Mouse (Mus musculus) heart, embryonic 12.5 days (tissue): Measurements from ENCODE around the gene Foxn1. TPM values are rescaled to one million over a fixed set of nuclear protein-coding genes. Genes with fewer than 3 reads are reported as not detected.

Experiments
- ATAC-seq: fragments of 200-750 bp; cut with Nextera tagmentation; 2 replicates; pipeline ENCODE4 v1.8.0; 2017; ENCODE audit warnings: moderate TSS enrichment, moderate library complexity; ENCODE audit not compliant: insufficient number of reproducible peaks, low FRiP score
- H3K27ac ChIP-seq: fragments of 300-500 bp; sonication (generic); 2 replicates; pipeline ENCODE4 v1.5.1; 2016; ENCODE audit warnings: mild to moderate bottlenecking, moderate library complexity; ENCODE audit not compliant: poor library complexity, severe bottlenecking
- H3K27me3 ChIP-seq: fragments of 300-500 bp; sonication (generic); replicated peaks from 2 replicates; pipeline ENCODE4 v1.6.1; 2016; ENCODE audit warnings: mild to moderate bottlenecking, moderate library complexity
- H3K36me3 ChIP-seq: fragments of 300-500 bp; sonication (generic); 2 replicates; pipeline ENCODE4 v1.6.1; 2016; ENCODE audit warnings: mild to moderate bottlenecking, moderate library complexity
- H3K4me1 ChIP-seq: fragments of 300-500 bp; sonication (generic); replicated peaks from 2 replicates; pipeline ENCODE4 v1.6.1; 2016; ENCODE audit warnings: mild to moderate bottlenecking
- H3K4me2 ChIP-seq: fragments of 300-500 bp; sonication (generic); 2 replicates; pipeline ENCODE4 v1.6.1; 2016; ENCODE audit warnings: mild to moderate bottlenecking, moderate library complexity
- H3K4me3 ChIP-seq: fragments of 300-500 bp; sonication (generic); 2 replicates; pipeline ENCODE4 v1.5.1; 2016; ENCODE audit warnings: mild to moderate bottlenecking
- H3K9ac ChIP-seq: fragments of 300-500 bp; sonication (generic); 2 replicates; pipeline ENCODE4 v1.6.1; 2016; ENCODE audit warnings: mild to moderate bottlenecking, moderate library complexity
- H3K9me3 ChIP-seq: fragments of 300-500 bp; sonication (generic); replicated peaks from 2 replicates; pipeline ENCODE4 v1.6.1; 2016; ENCODE audit warnings: mild to moderate bottlenecking, moderate library complexity
- WGBS: fragments of 180-500 bp; shearing (Covaris S2); methylation state at CpG from one replicate; pipeline ENCODE4 v1.1.7; 2016; 5-methylcytosine and 5-hydroxymethylcytosine counted together
- polyA plus RNA-seq: library from polyadenylated mRNA; unstranded; fragments of >200 nt; fragmentation: Nextera tagmentation; extraction: Ambion mirVana; gene quantifications from 2 replicates; pipeline ENCODE4 v1.2.1, GENCODE M21; 2016

Gene Foxn1
- polyA plus RNA-seq, 1 experiment from 2014 or later, result not detected

DNA sequence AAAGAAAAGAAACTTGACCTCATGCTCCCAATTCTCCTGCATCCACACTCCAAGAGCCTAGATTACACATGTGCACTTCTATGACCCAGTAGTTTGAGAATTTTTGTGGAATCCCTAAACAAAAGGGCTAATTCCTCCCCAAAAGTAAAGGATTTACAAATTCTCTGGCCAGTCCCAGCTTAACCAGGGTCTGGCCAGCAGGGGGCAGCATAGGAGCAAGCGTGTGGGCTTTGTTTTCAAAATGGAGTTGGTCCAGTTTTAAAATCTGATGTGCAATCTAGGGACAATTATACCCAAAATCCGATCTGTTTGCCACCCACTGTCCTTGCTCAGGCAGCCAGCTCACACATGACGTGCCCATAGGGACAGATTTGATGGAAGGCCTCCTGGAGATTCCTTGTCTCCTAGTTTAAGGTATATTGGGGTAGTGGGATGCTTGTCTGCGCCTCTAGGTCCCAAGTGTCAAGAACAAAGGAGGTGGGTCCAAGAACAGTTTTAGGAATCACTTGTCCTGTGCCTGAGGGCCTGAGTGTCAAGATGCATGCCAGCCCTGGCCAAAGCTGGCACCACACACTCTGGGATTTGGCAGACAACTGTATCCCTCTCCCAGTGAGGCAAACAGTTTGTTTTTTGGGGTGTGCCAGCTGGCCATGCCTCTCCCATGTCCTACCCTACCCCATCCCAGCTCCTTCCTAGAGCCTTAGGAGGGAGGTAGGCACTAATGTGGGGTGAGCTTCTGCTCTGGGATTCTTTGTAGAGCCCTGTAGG lies 30.7 kb downstream of the Foxn1 start:
- H3K4me2 ChIP-seq, result no peak overlapping the region
- no peak overlapping the region for H3K9ac ChIP-seq
- H3K36me3 ChIP-seq, result no peaks in the 10 kb centered on the region
- no peak overlapping the region for H3K4me3 ChIP-seq
- H3K27ac ChIP-seq, result no peak overlapping the region
- WGBS, result 36% methylated on average over 4 of the region's 4 CpGs
- H3K4me1 ChIP-seq, result no peaks in the 10 kb centered on the region
- no peaks in the 10 kb centered on the region for H3K9me3 ChIP-seq
- H3K27me3 ChIP-seq, result peaks cover 18% of the 10 kb centered on the region
- no peak for ATAC-seq

DNA sequence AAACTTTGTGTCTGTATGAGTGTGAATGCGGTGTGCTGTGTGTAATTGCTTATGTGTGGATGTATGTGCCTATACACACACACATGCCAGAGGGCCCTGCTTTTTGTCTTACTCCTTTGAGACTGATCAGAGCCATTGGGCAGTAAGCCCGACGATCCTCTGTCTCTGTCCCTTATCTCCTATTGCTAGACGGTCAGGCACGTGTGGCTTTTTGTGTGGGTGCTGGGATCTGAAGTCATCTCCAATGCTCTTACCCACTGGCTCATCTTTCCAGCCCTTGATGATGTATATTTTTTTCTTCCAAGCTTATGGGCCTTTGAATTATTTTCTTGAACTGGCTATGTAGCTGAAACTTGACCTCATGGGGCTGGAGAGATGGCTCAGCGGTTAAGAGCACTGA lies 31.5 kb downstream of the Foxn1 start:
- Histone ChIP-seq H3K36me3 (no peaks in the 10 kb centered on the region), H3K27me3 (peaks cover 18% of the 10 kb centered on the region), H3K27ac (no peak overlapping the region), H3K4me1 (peaks cover 3% of the 10 kb centered on the region), H3K9ac (no peak overlapping the region), H3K9me3 (no peaks in the 10 kb centered on the region), H3K4me2 (no peak overlapping the region), H3K4me3 (no peak overlapping the region)
- no peak for ATAC-seq
- 52% methylated on average over 6 of the region's 6 CpGs for WGBS

DNA sequence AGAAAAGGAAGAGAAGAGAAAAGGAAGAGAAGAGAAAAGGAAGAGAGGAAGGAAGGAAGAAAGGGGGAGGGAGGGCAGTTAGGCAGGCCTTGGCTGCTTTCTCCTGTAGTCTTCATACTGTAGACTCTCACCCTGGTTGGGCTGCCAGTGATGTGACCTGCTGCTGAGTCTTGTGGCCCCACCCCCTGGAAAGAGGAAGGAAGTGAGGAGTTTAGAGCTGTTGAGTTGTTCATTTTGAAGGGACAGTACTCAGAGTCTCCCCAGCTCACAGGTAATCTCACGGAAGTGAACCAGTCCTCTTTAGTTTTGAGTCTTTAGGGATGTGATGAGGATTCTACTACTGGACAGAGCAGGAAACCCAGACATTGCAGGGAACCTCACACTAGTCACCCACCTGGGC lies 33.3 kb downstream of the Foxn1 start:
- Histone ChIP-seq H3K4me1 (peaks cover 14% of the 10 kb centered on the region), H3K9ac (no peak overlapping the region), H3K9me3 (no peaks in the 10 kb centered on the region), H3K27me3 (peaks cover 5% of the 10 kb centered on the region; the same call in 1 of the 2 replicates), H3K27ac (no peak overlapping the region), H3K4me2 (no peak overlapping the region), H3K36me3 (peaks cover 12% of the 10 kb centered on the region), H3K4me3 (no peak overlapping the region)
- 81% methylated on average over 1 of the region's 1 CpGs for WGBS
- no peak for ATAC-seq

DNA sequence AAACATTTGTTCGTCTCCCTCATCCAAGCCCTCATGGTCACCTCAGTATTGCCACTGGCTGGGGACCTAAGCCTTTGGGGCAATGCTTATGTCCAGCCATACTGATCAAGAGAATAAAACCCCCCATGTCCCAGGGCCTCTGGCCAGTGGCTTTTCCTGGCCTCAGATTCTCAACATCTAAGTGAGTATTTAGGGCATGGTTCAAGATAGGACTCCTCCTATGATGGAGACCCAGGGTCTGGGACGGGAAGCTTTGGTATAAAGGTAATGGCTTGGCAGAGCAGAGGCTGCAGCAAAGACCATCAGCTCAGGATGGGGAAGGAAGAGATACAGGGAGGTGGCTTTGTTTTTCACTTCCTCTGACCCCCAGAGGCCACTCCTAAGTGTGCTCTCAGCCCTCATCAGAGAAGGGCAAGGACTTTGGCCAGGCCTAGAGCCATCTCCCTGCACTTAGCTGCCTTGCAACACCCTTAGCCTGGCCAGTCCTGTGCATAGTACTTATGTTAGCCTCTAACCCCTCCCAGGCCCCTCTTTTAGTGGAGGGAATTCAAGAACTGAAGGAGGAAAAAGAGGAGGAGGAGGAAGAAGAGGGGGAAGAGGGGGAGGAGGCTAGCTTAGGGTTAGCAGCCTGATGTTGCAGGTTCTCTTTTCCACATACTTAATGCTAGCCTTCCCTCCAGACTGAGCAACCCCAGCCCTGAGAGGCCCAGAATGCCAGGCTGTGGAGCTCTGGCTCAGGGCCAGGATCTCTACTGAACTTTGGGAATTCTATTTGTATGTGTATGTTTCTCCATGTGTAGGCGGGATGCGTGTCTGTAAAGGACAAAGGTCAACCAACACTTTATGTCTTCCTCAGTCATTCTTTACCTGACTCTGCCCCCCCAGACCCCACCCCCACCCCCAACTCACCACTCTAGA lies 36.7 kb downstream of the Foxn1 start:
- WGBS, result 69% methylated on average over 4 of the region's 4 CpGs
- no peaks in the 10 kb centered on the region for H3K9me3 ChIP-seq
- H3K36me3 ChIP-seq, result peaks cover 16% of the 10 kb centered on the region
- 0 out of 2 replicates have a peak overlapping the region, but pooled peaks have one; percentile 4 for H3K9ac ChIP-seq
- H3K27me3 ChIP-seq, result no peaks in the 10 kb centered on the region
- peaks cover 35% of the 10 kb centered on the region for H3K4me1 ChIP-seq
- no peak overlapping the region for H3K4me3 ChIP-seq
- H3K4me2 ChIP-seq, result no peak overlapping the region
- no peak for ATAC-seq
- H3K27ac ChIP-seq, result no peak overlapping the region

DNA sequence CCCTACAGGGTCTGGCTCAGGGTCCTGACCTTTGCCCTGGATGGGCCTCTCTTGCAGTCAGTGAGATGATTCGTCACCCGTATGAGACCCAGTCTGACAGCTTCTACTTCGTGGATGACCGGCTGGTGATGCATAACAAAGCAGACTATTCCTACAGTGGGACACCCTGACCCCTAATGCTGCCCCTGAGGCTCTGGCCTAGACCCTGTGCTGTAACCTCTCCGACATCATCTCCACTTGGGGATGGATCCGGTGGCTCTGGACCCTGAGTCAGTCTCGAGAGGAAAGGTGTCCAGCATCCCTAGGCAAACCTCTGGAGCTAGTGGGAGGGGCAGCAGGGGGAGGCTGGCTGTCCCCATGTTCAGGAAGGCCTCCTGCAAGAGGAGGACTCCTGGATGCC lies 37.9 kb downstream of the Foxn1 start:
- Histone ChIP-seq H3K27me3 (no peaks in the 10 kb centered on the region), H3K4me2 (no peak overlapping the region), H3K27ac (no peak overlapping the region), H3K36me3 (peaks cover 16% of the 10 kb centered on the region), H3K9me3 (no peaks in the 10 kb centered on the region), H3K4me1 (peaks cover 44% of the 10 kb centered on the region), H3K9ac (no peak overlapping the region), H3K4me3 (no peak overlapping the region)
- ATAC-seq, result no peak
- WGBS, result 54% methylated on average over 7 of the region's 7 CpGs

DNA sequence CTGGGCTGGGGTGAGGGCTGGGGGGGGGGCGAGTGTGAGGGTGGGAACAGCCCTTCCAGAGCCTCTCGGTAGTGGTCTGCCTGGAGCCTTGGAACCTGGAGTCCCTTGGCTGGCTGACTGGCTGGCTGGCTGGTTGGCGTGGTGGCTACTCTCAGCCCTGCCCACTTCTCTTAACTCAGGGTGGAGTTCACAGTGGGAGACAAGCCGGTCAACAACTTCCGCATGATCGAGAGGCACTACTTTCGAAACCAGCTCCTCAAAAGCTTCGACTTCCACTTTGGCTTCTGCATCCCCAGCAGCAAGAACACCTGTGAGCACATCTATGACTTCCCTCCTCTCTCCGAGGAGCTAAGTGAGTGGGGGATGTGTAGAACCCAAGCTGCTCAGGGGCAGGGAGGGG lies 38.5 kb downstream of the Foxn1 start:
- H3K27me3 ChIP-seq, result no peaks in the 10 kb centered on the region
- H3K9me3 ChIP-seq, result no peaks in the 10 kb centered on the region
- no peak for ATAC-seq
- no peak overlapping the region for H3K27ac ChIP-seq
- no peak overlapping the region for H3K4me2 ChIP-seq
- no peak overlapping the region for H3K9ac ChIP-seq
- WGBS, result 77% methylated on average over 9 of the region's 9 CpGs
- H3K36me3 ChIP-seq, result peaks cover 16% of the 10 kb centered on the region
- peaks cover 46% of the 10 kb centered on the region for H3K4me1 ChIP-seq
- H3K4me3 ChIP-seq, result no peak overlapping the region

DNA sequence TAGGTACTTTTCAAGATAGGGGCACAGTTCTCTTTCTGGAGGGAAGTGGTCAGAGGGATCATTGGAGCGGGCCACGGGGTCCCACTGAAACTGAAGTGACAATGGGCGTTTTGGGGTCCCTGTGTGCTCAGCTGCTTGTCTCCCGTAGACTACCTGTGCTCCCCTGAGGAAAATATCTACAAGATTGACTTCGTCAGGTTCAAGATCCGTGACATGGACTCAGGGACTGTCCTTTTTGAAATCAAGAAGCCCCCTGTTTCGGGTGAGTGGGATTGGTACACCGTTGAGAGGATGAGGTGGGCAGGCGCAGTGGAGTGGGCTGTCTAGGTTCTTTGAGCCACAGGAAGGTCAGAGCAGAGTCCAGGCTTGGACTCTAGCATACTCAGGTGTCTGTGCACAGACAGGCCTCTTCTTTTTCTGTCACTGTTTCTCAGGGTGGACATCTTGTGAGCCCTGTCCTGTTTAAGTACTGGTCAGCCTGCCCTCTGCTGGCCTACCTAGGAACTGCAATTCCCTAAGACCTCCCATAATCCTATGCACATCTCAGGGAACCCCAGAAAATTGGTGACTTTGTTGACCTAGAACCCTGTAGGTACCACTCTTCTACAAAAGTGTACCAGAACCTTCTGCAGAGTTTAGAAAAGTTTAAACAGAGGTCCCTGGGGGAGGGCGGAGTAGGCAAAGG lies 39.1 kb downstream of the Foxn1 start:
- peaks cover 16% of the 10 kb centered on the region for H3K36me3 ChIP-seq
- H3K4me2 ChIP-seq, result no peak overlapping the region
- H3K27ac ChIP-seq, result no peak overlapping the region
- H3K9me3 ChIP-seq, result no peaks in the 10 kb centered on the region
- 86% methylated on average over 10 of the region's 10 CpGs for WGBS
- H3K27me3 ChIP-seq, result no peaks in the 10 kb centered on the region
- no peak overlapping the region for H3K9ac ChIP-seq
- no peak for ATAC-seq
- H3K4me1 ChIP-seq, result peaks cover 48% of the 10 kb centered on the region
- H3K4me3 ChIP-seq, result no peak overlapping the region

DNA sequence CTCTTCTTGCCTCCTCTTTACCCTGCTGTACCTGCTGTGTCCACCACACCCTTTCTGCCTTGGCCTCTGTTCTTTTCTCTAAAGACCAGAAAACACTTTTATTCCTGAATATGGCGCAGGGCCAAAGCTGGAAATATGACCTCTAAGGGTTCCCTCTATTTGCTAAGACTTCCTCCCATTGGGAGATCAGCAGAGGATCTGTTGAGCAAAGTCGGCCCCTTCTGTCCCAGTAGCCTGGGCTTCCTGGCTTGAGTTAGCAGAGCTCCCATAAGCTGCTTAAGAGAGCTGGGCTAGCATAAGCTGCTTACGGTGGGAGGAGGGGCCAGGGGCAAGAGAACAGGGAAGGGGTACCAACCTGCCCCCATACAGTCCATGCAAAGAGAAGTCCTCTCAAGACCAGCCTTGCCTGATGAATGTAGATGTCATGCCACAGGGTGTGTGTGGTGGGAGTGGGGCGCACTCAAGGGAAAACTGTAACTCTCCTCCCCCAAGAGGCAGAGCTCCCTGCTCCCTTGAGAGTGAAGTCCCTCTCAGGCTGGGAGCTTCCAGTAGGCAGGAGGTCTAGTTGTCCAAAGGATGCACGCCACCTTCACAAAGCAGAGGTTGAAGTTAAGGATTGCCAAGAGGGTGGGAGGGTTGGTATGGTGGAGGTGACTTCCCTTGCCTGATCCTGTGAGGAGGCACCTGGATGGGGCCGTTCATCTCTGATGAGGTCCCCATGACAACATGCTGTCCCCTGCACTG lies 39.9 kb downstream of the Foxn1 start:
- Histone ChIP-seq H3K36me3 (peaks cover 16% of the 10 kb centered on the region), H3K4me3 (no peak overlapping the region), H3K4me2 (no peak overlapping the region), H3K9ac (no peak overlapping the region), H3K27ac (no peak overlapping the region), H3K27me3 (no peaks in the 10 kb centered on the region), H3K9me3 (no peaks in the 10 kb centered on the region), H3K4me1 (peaks cover 52% of the 10 kb centered on the region)
- ATAC-seq, result no peak
- WGBS, result 83% methylated on average over 6 of the region's 6 CpGs

DNA sequence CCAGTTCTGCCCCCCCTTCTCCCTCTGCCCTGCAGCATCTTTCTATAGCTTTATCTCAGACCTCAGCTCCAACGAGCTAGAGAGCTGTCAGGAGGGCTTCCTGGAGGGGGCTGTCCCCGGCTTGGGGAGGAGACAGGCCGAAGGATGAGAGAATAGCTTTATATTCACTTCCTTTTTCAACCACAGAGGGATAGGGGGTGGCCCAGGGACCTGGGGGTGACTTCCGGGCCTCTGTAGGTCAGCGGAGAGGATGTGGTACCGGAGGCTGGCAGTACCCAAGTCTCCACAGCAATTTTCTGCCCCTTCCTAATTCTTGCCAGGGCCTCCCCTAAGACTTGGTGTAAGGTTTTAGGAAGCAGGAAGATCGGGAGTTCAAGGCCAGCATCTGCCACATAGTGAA lies 40.6 kb downstream of the Foxn1 start:
- peaks cover 16% of the 10 kb centered on the region for H3K36me3 ChIP-seq
- H3K4me1 ChIP-seq, result peaks cover 54% of the 10 kb centered on the region
- no peak for ATAC-seq
- H3K4me2 ChIP-seq, result peak overlapping the region; percentile 93; the same call in 1 of the 2 replicates
- peak overlapping the region; percentile 35 for H3K9ac ChIP-seq
- H3K27ac ChIP-seq, result peak overlapping the region; percentile 73; the same call in 1 of the 2 replicates
- H3K9me3 ChIP-seq, result no peaks in the 10 kb centered on the region
- no peak overlapping the region for H3K4me3 ChIP-seq
- no peaks in the 10 kb centered on the region for H3K27me3 ChIP-seq
- 61% methylated on average over 7 of the region's 7 CpGs for WGBS

DNA sequence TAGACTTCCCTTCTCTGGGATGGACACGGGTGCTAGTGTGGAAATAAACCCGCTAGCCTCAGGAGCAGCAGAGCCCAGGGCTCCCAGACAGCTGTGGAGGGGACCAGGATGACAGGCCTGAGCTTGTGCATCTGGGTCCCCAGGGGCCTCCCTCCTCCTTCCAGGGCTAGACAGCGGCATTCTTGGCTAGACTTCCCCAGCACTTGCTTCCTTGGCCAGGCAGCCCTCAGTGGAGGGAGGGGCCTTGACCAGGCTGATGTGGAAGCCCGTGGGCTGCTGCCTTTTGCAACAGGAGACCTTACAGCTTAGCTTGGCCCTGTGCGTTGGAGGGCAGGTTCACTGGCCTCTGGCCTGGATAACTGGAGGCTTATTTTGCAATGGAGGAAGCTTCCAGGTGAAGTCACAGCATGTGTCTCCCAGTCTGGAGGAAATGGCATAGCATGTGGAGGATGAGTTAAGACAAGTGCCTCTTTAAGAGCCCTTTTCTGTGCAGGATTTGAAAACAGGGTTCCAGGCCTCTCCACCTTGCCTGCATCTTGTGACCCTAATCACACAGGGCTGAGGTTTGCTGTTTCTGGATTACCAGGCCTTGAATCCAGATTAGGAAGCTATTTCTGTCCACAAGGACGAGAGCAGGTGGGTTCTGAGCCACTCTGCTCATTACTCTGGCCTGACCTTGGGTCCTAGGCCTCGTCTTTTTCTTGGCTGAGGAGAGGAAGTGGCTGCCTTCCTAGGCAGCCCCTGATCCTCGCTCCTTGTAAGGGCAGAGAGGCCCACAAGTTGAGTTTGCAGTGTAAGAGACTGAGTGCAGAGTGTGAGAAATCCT lies 41.3 kb downstream of the Foxn1 start:
- Histone ChIP-seq H3K27me3 (no peaks in the 10 kb centered on the region), H3K36me3 (peaks cover 18% of the 10 kb centered on the region), H3K4me2 (peak overlapping the region; percentile 93), H3K9ac (peak overlapping the region; percentile 35), H3K4me3 (peak overlapping the region; percentile 9; the same call in 1 of the 2 replicates), H3K27ac (peak overlapping the region; percentile 73), H3K4me1 (peaks cover 53% of the 10 kb centered on the region), H3K9me3 (no peaks in the 10 kb centered on the region)
- 24% methylated on average over 8 of the region's 8 CpGs for WGBS
- ATAC-seq, result no peak
